Mouse (Mus musculus) kidney, adult 2 months (tissue): Measurements from ENCODE around the gene Ttll6. TPM values are rescaled to one million over a fixed set of nuclear protein-coding genes. Genes with fewer than 3 reads are reported as not detected.

Experiments used
- DNase-seq: peaks from one replicate; pipeline ENCODE4 v3.0.0; 2021
- H3K27ac ChIP-seq: fragments of 200-500 bp; 2 replicates; pipeline ENCODE4 v1.5.1; 2012; ENCODE audit warnings: low read depth, low read length, control low read depth, inconsistent platforms; ENCODE audit not compliant: insufficient read depth
- H3K27me3 ChIP-seq: fragments of 200-500 bp; replicated peaks from 2 replicates; pipeline ENCODE4 v1.6.1; 2012; ENCODE audit warnings: mild to moderate bottlenecking, moderate library complexity, low read length, inconsistent platforms; ENCODE audit not compliant: control insufficient read depth, insufficient read depth
- H3K36me3 ChIP-seq: fragments of 200-500 bp; 2 replicates; pipeline ENCODE4 v1.6.1; 2012; ENCODE audit warnings: mild to moderate bottlenecking, moderate library complexity, low read length, inconsistent platforms; ENCODE audit not compliant: control insufficient read depth, insufficient read depth
- H3K4me1 ChIP-seq: fragments of 200-500 bp; 2 replicates; pipeline ENCODE4 v1.6.1; 2011; ENCODE audit warnings: low read length; ENCODE audit not compliant: control insufficient read depth, insufficient read depth
- H3K4me3 ChIP-seq: fragments of 200-500 bp; 2 replicates; pipeline ENCODE4 v1.5.1; 2011; ENCODE audit warnings: mild to moderate bottlenecking, low read depth, low read length, control low read depth; ENCODE audit not compliant: insufficient read depth
- CTCF ChIP-seq: fragments of 200-500 bp; conservative IDR thresholded peaks from 2 replicates; pipeline ENCODE4 v1.5.1; 2011; ENCODE audit warnings: low read depth, mild to moderate bottlenecking, control low read depth, low read length, moderate library complexity, mixed read lengths; ENCODE audit not compliant: insufficient read depth, insufficient read length
- POLR2A ChIP-seq: fragments of 200-500 bp; IDR thresholded peaks from one replicate; pipeline ENCODE4 v1.6.1; 2011; ENCODE audit warnings: low read depth, low read length, control low read depth
- WGBS: fragments of 180-500 bp; shearing (Covaris S2); methylation state at CpG from one replicate; pipeline ENCODE4 v1.1.7; 2018; 5-methylcytosine and 5-hydroxymethylcytosine counted together
- polyA plus RNA-seq: library from polyadenylated mRNA; depleted of rRNA; stranded (reverse); fragments of >200 nt; gene quantifications from 2 replicates; pipeline ENCODE4 v1.2.3, GENCODE M21; 2012

Ttll6 gene
- polyA plus RNA-seq, 1 experiment: 0.05 TPM

DNA sequence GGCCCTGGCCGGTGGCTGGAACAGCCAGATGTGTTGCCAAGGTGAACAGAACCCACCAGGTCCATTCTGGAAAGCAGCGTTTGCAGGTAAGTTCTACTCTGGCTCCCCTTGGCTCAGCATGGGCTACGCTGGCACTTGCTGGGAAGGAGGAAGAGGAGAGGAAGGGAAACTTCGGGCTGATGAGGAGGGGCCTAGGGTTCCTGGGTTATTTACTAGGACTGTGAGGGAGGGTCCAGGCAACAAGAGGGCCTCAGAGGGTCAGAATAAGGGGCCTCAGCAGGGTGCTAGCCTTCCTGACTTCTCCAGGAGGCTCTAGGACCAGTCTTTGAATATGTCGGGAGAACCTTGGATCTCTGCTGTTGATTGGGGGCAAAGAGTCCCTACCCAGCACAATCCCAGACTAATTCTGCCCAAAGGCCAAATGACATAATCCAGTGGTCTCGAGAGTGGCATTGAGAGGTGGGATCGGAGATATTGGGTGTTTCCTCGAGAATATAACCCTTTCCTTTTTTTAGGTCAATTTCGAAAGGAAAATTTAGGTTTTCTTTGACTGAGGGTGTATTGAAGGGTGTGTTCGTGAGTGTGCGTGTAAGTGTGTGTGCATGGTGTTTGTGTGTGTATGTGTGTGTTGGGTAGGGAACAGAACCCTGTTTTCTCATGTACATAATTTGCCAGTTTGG is 61.5 kb downstream of the Ttll6 start:
- Histone ChIP-seq H3K27me3 (peaks cover 15% of the 10 kb centered on the region), H3K4me1 (no peaks in the 10 kb centered on the region), H3K4me3 (no peak overlapping the region), H3K27ac (no peak overlapping the region), H3K36me3 (no peaks in the 10 kb centered on the region)
- no peak for TF ChIP-seq POLR2A
- no peak for TF ChIP-seq CTCF
- no peak for DNase-seq
- WGBS: 14% methylated on average over 11 of the region's 11 CpGs

DNA sequence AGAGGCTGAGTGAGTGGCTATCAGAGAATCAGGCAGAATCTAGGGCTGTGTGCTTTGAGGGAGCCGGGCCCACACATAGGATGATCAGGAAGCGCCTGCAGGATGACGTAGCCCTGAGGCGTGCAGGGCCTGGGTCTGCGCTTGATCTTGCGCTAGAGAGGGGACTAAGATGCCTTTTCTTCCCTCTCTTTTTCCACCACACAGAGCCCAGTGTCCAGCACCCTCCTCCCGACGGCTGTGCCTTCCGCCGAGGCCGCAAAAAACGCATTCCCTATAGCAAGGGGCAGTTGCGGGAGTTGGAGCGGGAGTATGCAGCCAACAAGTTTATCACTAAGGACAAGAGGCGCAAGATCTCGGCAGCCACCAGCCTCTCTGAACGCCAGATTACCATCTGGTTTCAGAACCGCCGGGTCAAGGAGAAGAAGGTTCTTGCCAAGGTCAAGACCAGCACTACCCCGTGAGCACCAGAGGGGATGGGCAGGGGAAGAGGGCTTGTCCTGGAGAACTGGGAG is 62.2 kb downstream of the Ttll6 start:
- no peak for TF ChIP-seq CTCF
- TF ChIP-seq POLR2A: no peak
- no peaks in the 10 kb centered on the region for H3K36me3 ChIP-seq
- H3K4me3 ChIP-seq: no peak overlapping the region
- 7% methylated on average over 20 of the region's 20 CpGs for WGBS
- no peaks in the 10 kb centered on the region for H3K4me1 ChIP-seq
- no peak for DNase-seq
- H3K27ac ChIP-seq: no peak overlapping the region
- peaks cover 11% of the 10 kb centered on the region for H3K27me3 ChIP-seq

DNA sequence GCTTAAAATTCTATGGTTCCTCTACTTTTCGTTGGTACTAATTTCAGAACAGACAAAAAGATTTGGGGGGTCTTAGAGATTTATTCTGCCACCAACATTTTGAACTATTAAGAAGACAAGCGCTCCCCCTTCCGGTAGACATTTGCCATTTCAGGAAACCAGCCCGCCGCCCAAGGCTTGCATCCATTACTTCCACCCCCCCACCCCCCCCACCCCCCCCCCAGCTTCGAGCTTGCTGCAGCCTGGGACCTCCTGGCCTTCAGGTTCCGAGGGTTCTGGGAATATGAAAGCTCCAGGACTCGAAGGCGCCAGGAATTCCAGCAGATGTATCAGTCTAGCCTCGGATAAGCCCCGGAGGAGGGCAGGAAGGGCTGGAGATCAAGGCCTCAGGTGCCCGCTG is 65.1 kb downstream of the Ttll6 start:
- Histone ChIP-seq H3K27ac (no peak overlapping the region), H3K27me3 (peaks cover 18% of the 10 kb centered on the region), H3K4me3 (no peak overlapping the region), H3K36me3 (no peaks in the 10 kb centered on the region), H3K4me1 (no peaks in the 10 kb centered on the region)
- WGBS: 3% methylated on average over 12 of the region's 12 CpGs
- DNase-seq: peak; percentile 51
- peak; percentile 32 for TF ChIP-seq CTCF
- no peak for TF ChIP-seq POLR2A

DNA sequence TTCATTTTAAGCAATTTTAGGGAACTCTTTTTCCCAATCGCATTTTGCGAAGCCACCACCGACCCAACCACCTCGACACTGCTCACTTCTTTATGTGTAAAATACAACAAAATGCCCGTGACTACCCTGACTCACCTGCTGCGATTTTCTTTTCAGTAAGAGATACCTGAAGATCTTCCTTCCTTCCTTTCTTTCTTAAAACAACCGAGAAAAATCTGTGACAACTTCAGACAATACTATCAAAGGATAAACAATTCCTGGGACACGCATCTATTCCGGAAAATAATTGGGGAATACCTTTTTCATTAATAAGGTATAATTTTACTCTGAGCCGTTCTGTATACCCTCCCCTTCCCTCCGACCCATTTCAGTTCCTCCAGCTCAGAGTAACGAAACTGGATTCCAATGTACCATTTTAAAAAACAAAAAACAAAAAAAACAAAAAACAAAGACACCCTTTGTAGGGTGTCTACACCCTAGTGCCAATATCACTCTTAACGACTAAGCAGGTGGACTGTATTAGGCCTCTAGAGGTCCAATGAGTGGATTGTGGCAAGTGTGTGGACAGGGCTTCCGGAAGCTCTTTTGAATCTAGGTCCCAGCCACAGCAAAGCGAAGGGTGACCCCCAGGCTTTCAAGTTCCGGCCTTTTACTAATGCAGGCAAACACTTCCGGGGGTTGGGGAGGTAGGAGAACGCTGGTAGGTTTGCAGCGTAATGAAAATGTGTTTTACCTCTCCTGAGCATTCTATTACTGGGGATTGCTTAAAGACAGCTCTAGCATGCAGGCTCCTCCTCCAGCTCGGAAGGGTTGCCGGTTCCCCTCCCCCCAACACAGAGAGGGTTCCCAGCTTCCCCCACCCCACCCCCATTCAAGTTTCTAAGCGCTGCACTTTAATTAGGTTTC is 65.8 kb downstream of the Ttll6 start:
- 7% methylated on average over 22 of the region's 22 CpGs for WGBS
- Histone ChIP-seq H3K4me1 (no peaks in the 10 kb centered on the region), H3K4me3 (no peak overlapping the region), H3K27me3 (peaks cover 21% of the 10 kb centered on the region), H3K36me3 (no peaks in the 10 kb centered on the region), H3K27ac (no peak overlapping the region)
- DNase-seq: no peak
- TF ChIP-seq CTCF: no peak

DNA sequence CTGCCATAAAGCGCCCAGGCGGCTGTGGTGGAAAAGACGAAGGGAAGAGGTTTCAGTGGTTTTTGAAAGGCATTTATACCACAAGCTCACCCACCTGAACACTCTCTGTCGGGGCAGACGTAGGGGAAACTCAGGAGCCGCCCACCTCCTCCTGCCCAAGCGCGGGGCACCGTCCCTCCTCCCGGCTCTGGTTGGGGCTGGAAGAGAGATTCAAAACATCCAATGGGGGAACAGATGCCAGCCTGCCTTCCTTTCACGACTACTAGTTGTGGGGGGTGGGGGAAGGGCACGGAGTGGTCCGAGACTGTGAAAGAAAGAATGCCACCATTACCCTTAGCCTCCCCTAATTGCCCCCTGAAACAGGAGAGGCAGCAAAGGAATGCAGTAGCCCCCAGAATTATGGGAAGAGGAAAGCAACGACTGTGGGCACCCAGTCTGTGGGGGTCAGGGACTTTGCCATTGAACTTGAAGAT is 66.6 kb downstream of the Ttll6 start:
- Histone ChIP-seq H3K27me3 (peaks cover 24% of the 10 kb centered on the region), H3K4me1 (no peaks in the 10 kb centered on the region), H3K36me3 (no peaks in the 10 kb centered on the region), H3K4me3 (no peak overlapping the region), H3K27ac (no peak overlapping the region)
- no peak for DNase-seq
- WGBS: 7% methylated on average over 14 of the region's 14 CpGs
- no peak for TF ChIP-seq CTCF
- TF ChIP-seq POLR2A: no peak

DNA sequence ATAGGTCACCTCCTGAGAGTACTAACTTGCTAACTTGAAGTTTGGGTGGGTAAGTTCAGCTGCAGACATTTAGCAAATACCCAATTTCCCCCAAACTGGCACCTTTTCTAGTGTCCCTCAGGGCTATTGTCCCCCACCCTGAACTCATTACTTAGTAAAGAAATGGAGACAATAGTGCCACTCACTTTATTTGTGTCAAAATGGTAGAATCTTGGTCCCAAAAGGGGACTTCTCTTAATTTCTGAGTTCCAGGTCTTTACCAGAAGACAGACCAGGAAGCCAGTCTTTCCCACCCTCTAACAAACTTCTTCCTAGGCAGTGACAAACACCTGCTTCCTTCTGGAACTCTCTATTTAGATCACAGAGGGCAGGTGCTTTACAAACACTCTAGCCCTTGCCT is 68.2 kb downstream of the Ttll6 start:
- Histone ChIP-seq H3K27ac (no peak overlapping the region), H3K4me3 (no peak overlapping the region), H3K27me3 (peaks cover 24% of the 10 kb centered on the region), H3K36me3 (no peaks in the 10 kb centered on the region), H3K4me1 (no peaks in the 10 kb centered on the region)
- DNase-seq: no peak
- TF ChIP-seq POLR2A (no peak), CTCF (no peak)
